Mouse (Mus musculus) MEL (cell line): ENCODE measurements around the gene Lcmt2.

ENCODE experiments used
- CTCF ChIP-seq, 3 experiments: IDR thresholded peaks in 2 of 3; conservative IDR thresholded peaks in 1 of 3; 2 replicates each; pipeline ENCODE4 v1.5.1; 2011 to 2012; ENCODE audit warnings: low read length in 3 of 3, low read depth in 2 of 3, mild to moderate bottlenecking in 2 of 3, improper control_type of control experiment in 1 of 3, inconsistent platforms in 1 of 3, mixed read lengths in 1 of 3, moderate library complexity in 1 of 3; ENCODE audit not compliant: control insufficient read depth in 1 of 3, insufficient read depth in 1 of 3, poor library complexity in 1 of 3, severe bottlenecking in 1 of 3
- NRF1 ChIP-seq: IDR thresholded peaks from 2 replicates; pipeline ENCODE4 v1.6.1; 2014; ENCODE audit warnings: low read depth, mild to moderate bottlenecking, inconsistent platforms, low read length, improper control_type of control experiment, moderate library complexity; ENCODE audit not compliant: poor library complexity, insufficient read depth, severe bottlenecking

- TF ChIP-seq NRF1 (no peak), CTCF (IDR thresholded peaks at IDR 0.05 in 2 of 3, conservative IDR thresholded peaks at IDR 0.05 in 1 of 3; ENCODE audit: control insufficient read depth in 1 of 3, insufficient read depth in 1 of 3, low read depth in 2 of 3, low read length in 3 of 3, poor library complexity in 1 of 3, severe bottlenecking in 1 of 3) (no peak)
Observed at GRCm38 (mm10) chr2:121139266-121140017, 1.0 kb downstream of the Lcmt2 start.
